Mouse (Mus musculus): ENCODE measurements at regions not wholly inside any gene's neighbourhood (a gene's known extent, or its start where the extent isn't known, plus 50 kb on each side); places are given as distances from the start of the nearest gene placed in this dataset.
"Not testable (repeated sequence)": the region's sequence is repeated elsewhere in the genome, so short reads cannot be mapped to it uniquely, and the experiment has no call there.

GRCm38 (mm10) chr11:52460190-52460780 is 64.1 kb downstream of the 9530068E07Rik start:
- TF ChIP-seq CTCF (IDR thresholded peaks at IDR 0.05; ENCODE audit: borderline replicate concordance, insufficient read depth, low read length) (no peak), POLR2A (IDR thresholded peaks at IDR 0.05; ENCODE audit: low read depth, low read length) (no peak)
- no peak overlapping the region for H3K27ac ChIP-seq (ENCODE audit: insufficient read depth, low read length)
- no peaks in the 10 kb centered on the region for H3K4me1 ChIP-seq (ENCODE audit: control insufficient read depth, insufficient read depth, low read length)
- H3K4me3 ChIP-seq (ENCODE audit: insufficient read depth, low read length): no peak overlapping the region

GRCm38 (mm10) chr11:52471128-52471527 is 74.9 kb downstream of the 9530068E07Rik start:
- not testable (repeated sequence) for H3K4me3 ChIP-seq (ENCODE audit: insufficient read depth, low read length); H3K27ac ChIP-seq (ENCODE audit: insufficient read depth, low read length); H3K4me1 ChIP-seq (ENCODE audit: control insufficient read depth, insufficient read depth, low read length)

- H3K4me3 ChIP-seq (ENCODE audit: insufficient read depth, low read length); H3K4me1 ChIP-seq (ENCODE audit: control insufficient read depth, insufficient read depth, low read length); H3K27ac ChIP-seq (ENCODE audit: insufficient read depth, low read length): not testable (repeated sequence)
Observed at GRCm38 (mm10) chr11:52480111-52480510, 83.9 kb downstream of the 9530068E07Rik start.

- not testable (repeated sequence) for H3K4me3 ChIP-seq (ENCODE audit: insufficient read depth, low read length); H3K27ac ChIP-seq (ENCODE audit: insufficient read depth, low read length); H3K4me1 ChIP-seq (ENCODE audit: control insufficient read depth, insufficient read depth, low read length)
Observed at GRCm38 (mm10) chr11:52480694-52481093, 84.5 kb downstream of the 9530068E07Rik start.

GRCm38 (mm10) chr11:52483534-52483933 is 87.3 kb downstream of the 9530068E07Rik start:
- H3K27ac ChIP-seq (ENCODE audit: insufficient read depth, low read length); H3K4me1 ChIP-seq (ENCODE audit: control insufficient read depth, insufficient read depth, low read length); H3K4me3 ChIP-seq (ENCODE audit: insufficient read depth, low read length): not testable (repeated sequence)

- H3K4me3 ChIP-seq (ENCODE audit: insufficient read depth, low read length); H3K27ac ChIP-seq (ENCODE audit: insufficient read depth, low read length); H3K4me1 ChIP-seq (ENCODE audit: control insufficient read depth, insufficient read depth, low read length): not testable (repeated sequence)
Observed at GRCm38 (mm10) chr11:52488538-52488937, 92.3 kb downstream of the 9530068E07Rik start.

GRCm38 (mm10) chr11:52493336-52493735 is 97.1 kb downstream of the 9530068E07Rik start:
- Histone ChIP-seq H3K4me3 (ENCODE audit: insufficient read depth, low read length) (no peak overlapping the region), H3K4me1 (ENCODE audit: control insufficient read depth, insufficient read depth, low read length) (no peaks in the 10 kb centered on the region)
- TF ChIP-seq CTCF (IDR thresholded peaks at IDR 0.05; ENCODE audit: borderline replicate concordance, insufficient read depth, low read length) (no peak), POLR2A (IDR thresholded peaks at IDR 0.05; ENCODE audit: low read depth, low read length) (no peak)

GRCm38 (mm10) chr11:52496908-52497307 is 100.7 kb downstream of the 9530068E07Rik start:
- Histone ChIP-seq H3K4me1 (ENCODE audit: control insufficient read depth, insufficient read depth, low read length) (no peaks in the 10 kb centered on the region), H3K4me3 (ENCODE audit: insufficient read depth, low read length) (no peak overlapping the region), H3K27ac (ENCODE audit: insufficient read depth, low read length) (no peak overlapping the region)
- TF ChIP-seq CTCF (IDR thresholded peaks at IDR 0.05; ENCODE audit: borderline replicate concordance, insufficient read depth, low read length) (no peak), POLR2A (IDR thresholded peaks at IDR 0.05; ENCODE audit: low read depth, low read length) (no peak)

More at GRCm38 (mm10) chr11:52493336-52493735, 97.1 kb downstream of the 9530068E07Rik start:
- H3K27ac ChIP-seq (ENCODE audit: insufficient read depth, low read length): no peak overlapping the region

- H3K4me3 ChIP-seq (ENCODE audit: insufficient read depth, low read length): no peak overlapping the region
- TF ChIP-seq POLR2A (IDR thresholded peaks at IDR 0.05; ENCODE audit: low read depth, low read length): no peak
- TF ChIP-seq CTCF (IDR thresholded peaks at IDR 0.05; ENCODE audit: borderline replicate concordance, insufficient read depth, low read length): no peak
- H3K4me1 ChIP-seq (ENCODE audit: control insufficient read depth, insufficient read depth, low read length): no peaks in the 10 kb centered on the region
- H3K27ac ChIP-seq (ENCODE audit: insufficient read depth, low read length): no peak overlapping the region
Observed at GRCm38 (mm10) chr11:52502759-52503365, 106.6 kb downstream of the 9530068E07Rik start.

GRCm38 (mm10) chr11:52511831-52512297 is 115.6 kb downstream of the 9530068E07Rik start:
- Histone ChIP-seq H3K4me1 (ENCODE audit: control insufficient read depth, insufficient read depth, low read length) (no peaks in the 10 kb centered on the region), H3K27ac (ENCODE audit: insufficient read depth, low read length) (no peak overlapping the region), H3K4me3 (ENCODE audit: insufficient read depth, low read length) (no peak overlapping the region)
- no peak for TF ChIP-seq CTCF (IDR thresholded peaks at IDR 0.05; ENCODE audit: borderline replicate concordance, insufficient read depth, low read length)
- TF ChIP-seq POLR2A (IDR thresholded peaks at IDR 0.05; ENCODE audit: low read depth, low read length): no peak

GRCm38 (mm10) chr11:52517330-52517729 is 121.1 kb downstream of the 9530068E07Rik start:
- Histone ChIP-seq H3K4me3 (ENCODE audit: insufficient read depth, low read length) (no peak overlapping the region), H3K4me1 (ENCODE audit: control insufficient read depth, insufficient read depth, low read length) (no peaks in the 10 kb centered on the region), H3K27ac (ENCODE audit: insufficient read depth, low read length) (no peak overlapping the region)
- TF ChIP-seq POLR2A (IDR thresholded peaks at IDR 0.05; ENCODE audit: low read depth, low read length) (no peak), CTCF (IDR thresholded peaks at IDR 0.05; ENCODE audit: borderline replicate concordance, insufficient read depth, low read length) (peak; percentile 49; the same call in 1 of the 2 replicates)

Measured in embryonic fibroblast, embryonic 13.5 days (primary cell).